Mouse (Mus musculus) stomach, postnatal 0 days (tissue): ENCODE measurements at regions not wholly inside any gene's neighbourhood (a gene's known extent, or its start where the extent isn't known, plus 50 kb on each side); places are given as distances from the start of the nearest gene placed in this dataset.
"Not testable (repeated sequence)": the region's sequence is repeated elsewhere in the genome, so short reads cannot be mapped to it uniquely, and the experiment has no call there.

Experiments used
- ATAC-seq: fragments of 200-750 bp; cut with Nextera tagmentation; 2 replicates; pipeline ENCODE4 v1.8.0; 2017; ENCODE audit not compliant: low FRiP score, low TSS enrichment
- DNase-seq: peaks from one replicate; pipeline ENCODE4 v3.0.0-alpha.2; 2016; ENCODE audit warnings: low spot score
- H3K27ac ChIP-seq: fragments of 300-500 bp; sonication (generic); replicated peaks from 2 replicates; pipeline ENCODE4 v1.5.1; 2014; ENCODE audit warnings: mild to moderate bottlenecking, control low read depth
- H3K27me3 ChIP-seq: fragments of 300-500 bp; sonication (generic); 2 replicates; pipeline ENCODE4 v1.6.1; 2014; ENCODE audit warnings: low read length; ENCODE audit not compliant: control insufficient read depth, insufficient read depth
- H3K36me3 ChIP-seq: fragments of 300-500 bp; sonication (generic); 2 replicates; pipeline ENCODE4 v1.6.1; 2014; ENCODE audit warnings: low read length, mixed read lengths; ENCODE audit not compliant: control insufficient read depth, insufficient read depth
- H3K4me1 ChIP-seq: fragments of 300-500 bp; sonication (generic); replicated peaks from 2 replicates; pipeline ENCODE4 v1.6.1; 2014; ENCODE audit warnings: antibody characterized with exemption; ENCODE audit not compliant: control insufficient read depth, insufficient read depth
- H3K4me2 ChIP-seq: fragments of 300-500 bp; sonication (generic); replicated peaks from 2 replicates; pipeline ENCODE4 v1.6.1; 2014; ENCODE audit warnings: low read depth, mild to moderate bottlenecking, control low read depth, moderate library complexity
- H3K4me3 ChIP-seq: fragments of 300-500 bp; sonication (generic); 2 replicates; pipeline ENCODE4 v1.5.1; 2014; ENCODE audit warnings: low read depth, low read length, control low read depth
- H3K9ac ChIP-seq: fragments of 300-500 bp; sonication (generic); 2 replicates; pipeline ENCODE4 v1.6.1; 2014; ENCODE audit warnings: mild to moderate bottlenecking, low read length, control low read depth, mixed read lengths
- H3K9me3 ChIP-seq: fragments of 300-500 bp; sonication (generic); 2 replicates; pipeline ENCODE4 v1.6.1; 2016; ENCODE audit warnings: low read length; ENCODE audit not compliant: control insufficient read depth
- CTCF ChIP-seq: IDR thresholded peaks from 2 replicates; pipeline ENCODE4 v1.5.1; 2016; ENCODE audit warnings: antibody characterized with exemption, low read depth, mild to moderate bottlenecking, moderate library complexity
- EP300 ChIP-seq: optimal IDR thresholded peaks from 2 replicates; pipeline ENCODE3; 2016; ENCODE audit warnings: antibody characterized with exemption
- WGBS: fragments of 180-500 bp; shearing (Covaris S2); extraction: QIAGEN DNeasy Blood & Tissue Kit; methylation state at CpG from one replicate; pipeline ENCODE4 v1.1.7; 2014; 5-methylcytosine and 5-hydroxymethylcytosine counted together

GRCm38 (mm10) chr2:166461956-166462355 is 251.7 kb downstream of the Prex1 start:
- WGBS, result 59% methylated on average over 3 of the region's 3 CpGs
- no peaks in the 10 kb centered on the region for H3K9me3 ChIP-seq
- DNase-seq, result no peak
- H3K27ac ChIP-seq, result 0 out of 2 replicates have a peak overlapping the region, but pooled peaks have one; percentile 13
- H3K4me1 ChIP-seq, result no peaks in the 10 kb centered on the region
- no peak overlapping the region for H3K9ac ChIP-seq
- H3K4me2 ChIP-seq, result no peak overlapping the region
- ATAC-seq, result peak; percentile 45; the same call in 1 of the 2 replicates
- no peak for TF ChIP-seq CTCF
- TF ChIP-seq EP300, result no peak
- H3K4me3 ChIP-seq, result no peak overlapping the region
- no peaks in the 10 kb centered on the region for H3K27me3 ChIP-seq
- no peaks in the 10 kb centered on the region for H3K36me3 ChIP-seq

GRCm38 (mm10) chr2:166461103-166461502 is 252.5 kb downstream of the Prex1 start:
- H3K27ac ChIP-seq, result no peak overlapping the region

GRCm38 (mm10) chr2:166459955-166460354 is 253.7 kb downstream of the Prex1 start:
- H3K27me3 ChIP-seq, result no peaks in the 10 kb centered on the region
- TF ChIP-seq EP300, result no peak
- 0 out of 2 replicates have a peak, but pooled peaks have one; percentile 9 for TF ChIP-seq CTCF
- no peaks in the 10 kb centered on the region for H3K36me3 ChIP-seq
- no peaks in the 10 kb centered on the region for H3K4me1 ChIP-seq
- no peak overlapping the region for H3K4me2 ChIP-seq
- ATAC-seq, result no peak; the same call in 1 of the 2 replicates
- WGBS, result 35% methylated on average over 9 of the region's 9 CpGs
- no peaks in the 10 kb centered on the region for H3K9me3 ChIP-seq
- no peak overlapping the region for H3K9ac ChIP-seq
- peak overlapping the region; percentile 13; the same call in 1 of the 2 replicates for H3K27ac ChIP-seq
- DNase-seq, result peak; percentile 35
- H3K4me3 ChIP-seq, result no peak overlapping the region

More at GRCm38 (mm10) chr2:166461103-166461502, 252.5 kb downstream of the Prex1 start:
- no peak overlapping the region for H3K4me3 ChIP-seq
- no peaks in the 10 kb centered on the region for H3K36me3 ChIP-seq
- TF ChIP-seq CTCF, result no peak
- no peak for TF ChIP-seq EP300
- DNase-seq (no peak), ATAC-seq (no peak)
- no peaks in the 10 kb centered on the region for H3K27me3 ChIP-seq
- H3K4me1 ChIP-seq, result no peaks in the 10 kb centered on the region
- 80% methylated on average over 3 of the region's 3 CpGs for WGBS
- no peak overlapping the region for H3K4me2 ChIP-seq
- H3K9ac ChIP-seq, result no peak overlapping the region
- no peaks in the 10 kb centered on the region for H3K9me3 ChIP-seq

- Histone ChIP-seq H3K27me3 (no peaks in the 10 kb centered on the region), H3K36me3 (no peaks in the 10 kb centered on the region), H3K9ac (no peak overlapping the region), H3K4me1 (no peaks in the 10 kb centered on the region), H3K27ac (no peak overlapping the region), H3K4me3 (no peak overlapping the region), H3K9me3 (no peaks in the 10 kb centered on the region), H3K4me2 (no peak overlapping the region)
- no peak for ATAC-seq
- DNase-seq, result no peak
- 81% methylated on average over 9 of the region's 9 CpGs for WGBS
- TF ChIP-seq CTCF (no peak), EP300 (no peak)
Observed at GRCm38 (mm10) chr2:166458953-166459352, 254.7 kb downstream of the Prex1 start.

- no peak for ATAC-seq
- H3K27ac ChIP-seq, result peak overlapping the region; percentile 45; the same call in 1 of the 2 replicates
- no peaks in the 10 kb centered on the region for H3K9me3 ChIP-seq
- H3K9ac ChIP-seq, result no peak overlapping the region
- H3K36me3 ChIP-seq, result no peaks in the 10 kb centered on the region
- H3K4me1 ChIP-seq, result no peaks in the 10 kb centered on the region
- no peak for DNase-seq
- WGBS, result 28% methylated on average over 16 of the region's 16 CpGs
- no peak overlapping the region for H3K4me2 ChIP-seq
- H3K4me3 ChIP-seq, result no peak overlapping the region
- no peaks in the 10 kb centered on the region for H3K27me3 ChIP-seq
- TF ChIP-seq CTCF (no peak), EP300 (no peak)
Observed at GRCm38 (mm10) chr2:166457381-166458172, 256.1 kb downstream of the Prex1 start.

GRCm38 (mm10) chr2:166454160-166454888 is 259.3 kb downstream of the Prex1 start:
- H3K9me3 ChIP-seq, H3K4me1 ChIP-seq, H3K9ac ChIP-seq, H3K27me3 ChIP-seq, H3K4me3 ChIP-seq, H3K36me3 ChIP-seq, ATAC-seq, H3K4me2 ChIP-seq, DNase-seq: not testable (repeated sequence)
- 0 out of 2 replicates have a peak overlapping the region, but pooled peaks have one; percentile 40 for H3K27ac ChIP-seq
- 26% methylated on average over 2 of the region's 7 CpGs for WGBS
